In the genomic region with DNA sequence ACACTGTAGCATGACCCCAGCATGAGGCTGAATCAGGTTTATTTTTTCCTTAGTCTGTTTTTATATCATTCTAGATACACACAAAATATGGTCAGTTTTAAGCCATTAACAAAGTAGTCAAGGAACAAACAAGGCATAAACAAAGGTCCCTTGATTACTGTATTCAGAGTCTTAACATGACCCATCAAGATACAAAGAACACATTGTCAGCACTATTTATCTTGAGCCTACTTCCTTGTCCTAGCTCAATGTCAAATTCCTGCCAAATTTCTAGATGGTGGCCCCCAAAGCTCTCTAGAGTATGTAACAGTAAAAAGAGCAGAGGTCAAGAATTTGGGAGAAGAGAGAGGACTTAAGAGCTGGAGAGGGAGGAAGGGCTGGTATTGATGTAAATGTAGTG, we compare ENCODE assay signal across 18 mouse cellular contexts.
"Had no signal": no experiment of that assay in that cellular context is flagged by ENCODE, and none has a peak within 500 bp of the region (broad histone marks: within the 10 kb centered on the region; RNA-seq: fewer than 3 reads in every experiment).

No protein-coding gene starts in this region.

- DNase-seq: lung, adult 18-20 months; lung, postnatal 10 days; retina, postnatal 1 day; right cerebral cortex, adult 18-20 months; right cerebral cortex, postnatal 25 days; right cerebral cortex, postnatal 4 days; spleen, adult 18-20 months; thymus, adult 18-20 months; thymus, postnatal 25 days had no signal

- H3K4me1 ChIP-seq: midbrain, embryonic 10.5 days; midbrain, embryonic 12.5 days had no signal

- ATAC-seq: midbrain, embryonic 16.5 days had no signal

- H3K9me3 ChIP-seq: lung, embryonic 15.5 days; midbrain, embryonic 10.5 days; midbrain, embryonic 12.5 days; neural tube, embryonic 13.5 days; neural tube, embryonic 15.5 days had no signal

- H3K9ac ChIP-seq: liver, embryonic 14.5 days; lung, embryonic 15.5 days; midbrain, embryonic 12.5 days; neural tube, embryonic 13.5 days; neural tube, embryonic 15.5 days had no signal

- H3K4me3 ChIP-seq: lung, embryonic 15.5 days; midbrain, embryonic 10.5 days; midbrain, embryonic 12.5 days; myocyte; neural tube, embryonic 13.5 days; neural tube, embryonic 15.5 days had no signal

- H3K36me3 ChIP-seq: lung, embryonic 15.5 days; midbrain, embryonic 10.5 days; midbrain, embryonic 12.5 days; neural tube, embryonic 13.5 days; neural tube, embryonic 15.5 days had no signal

- H3K27ac ChIP-seq: liver, embryonic 14.5 days; lung, embryonic 15.5 days; macrophage; midbrain, embryonic 10.5 days; midbrain, embryonic 12.5 days; neural tube, embryonic 13.5 days; neural tube, embryonic 15.5 days had no signal
